9 mouse cellular contexts compared by ENCODE assay signal in genomic region chr7:24599211-24600067, GRCm38 (mm10). TPM values are rescaled to one million over a fixed set of nuclear protein-coding genes. Genes with fewer than 3 reads are reported as not detected.
DNase-seq lines count a peak whose midpoint lies in the region; TF ChIP-seq lines count a peak whose summit lies in the region.
"Had no signal": no experiment of that assay in that cellular context is flagged by ENCODE, and none has a peak within 500 bp of the region (broad histone marks: within the 10 kb centered on the region; RNA-seq: fewer than 3 reads in every experiment).

No protein-coding gene starts in this region.

- TF ChIP-seq EP300 in MEL (IDR thresholded peaks at IDR 0.05; ENCODE audit: low read depth in 1 of 2, low read length in 2 of 2): no peak

- H3K79me2 ChIP-seq in MEL (ENCODE audit: control insufficient read depth, insufficient read depth, low read length, poor library complexity): no peaks in the 10 kb centered on the region

- 0 out of 2 replicates have a peak, but pooled peaks have one; percentile 1 for TF ChIP-seq RAD21 in MEL (IDR thresholded peaks at IDR 0.05; ENCODE audit: low read depth, low read length)

- TF ChIP-seq POLR2A in MEL (IDR thresholded peaks at IDR 0.05; ENCODE audit: control insufficient read depth in 1 of 2, insufficient read depth in 1 of 2, low read depth in 1 of 2, low read length in 2 of 2, poor library complexity in 1 of 2): no peak

- H3K9ac ChIP-seq in MEL (ENCODE audit: control insufficient read depth, low read depth, low read length, poor library complexity, severe bottlenecking): no peak overlapping the region

- no peak overlapping the region for H3K27ac ChIP-seq in layer of hippocampus, adult 2 months
- H3K27ac ChIP-seq in MEL (ENCODE audit: control insufficient read depth, low read depth, low read length): no peak overlapping the region
- H3K27ac ChIP-seq: embryonic facial prominence, embryonic 10.5 days had no signal

- no peak overlapping the region for H3K4me3 ChIP-seq in layer of hippocampus, adult 2 months
- no peak overlapping the region for H3K4me3 ChIP-seq in MEL (ENCODE audit: control insufficient read depth in 1 of 2, insufficient read depth in 1 of 2, low read depth in 2 of 2, low read length in 2 of 2)
- H3K4me3 ChIP-seq: embryonic facial prominence, embryonic 10.5 days had no signal

- no peaks in the 10 kb centered on the region for H3K9me3 ChIP-seq in MEL (replicated peaks; ENCODE audit: insufficient read depth, low read length)
- H3K9me3 ChIP-seq: embryonic facial prominence, embryonic 10.5 days had no signal

- no peaks in the 10 kb centered on the region for H3K27me3 ChIP-seq in MEL (ENCODE audit: control insufficient read depth in 1 of 2, insufficient read depth in 2 of 2, low read length in 2 of 2)

- TF ChIP-seq CTCF in layer of hippocampus, adult 2 months (conservative IDR thresholded peaks at IDR 0.05): peak; percentile 59
- TF ChIP-seq CTCF in MEL (IDR thresholded peaks at IDR 0.05 in 2 of 3, conservative IDR thresholded peaks at IDR 0.05 in 1 of 3; ENCODE audit: control insufficient read depth in 1 of 3, insufficient read depth in 1 of 3, low read depth in 2 of 3, low read length in 3 of 3, poor library complexity in 1 of 3, severe bottlenecking in 1 of 3): peak; percentile 44 to 64 (median 60)

- no peaks in the 10 kb centered on the region for H3K4me1 ChIP-seq in MEL (ENCODE audit: control insufficient read depth in 1 of 2, insufficient read depth in 2 of 2, low read length in 2 of 2)

- DNase-seq in adrenal gland, postnatal 14 days: peak; percentile 38
- DNase-seq in adrenal gland, postnatal 4 days (ENCODE audit: low spot score in 2 of 2): no peak
- DNase-seq in layer of hippocampus, adult 2 months (ENCODE audit: low spot score in 2 of 2): no peak
- DNase-seq in layer of hippocampus, adult 11-12 months (ENCODE audit: low spot score): no peak
- DNase-seq in MEL (ENCODE audit: low read depth, low spot score): peak; percentile 55
- DNase-seq in lung, postnatal 36 days: peak; percentile 58
- no peak for DNase-seq in right cerebral cortex, postnatal 25 days
- no peak for DNase-seq in frontal cortex, postnatal 14 days (ENCODE audit: low spot score in 2 of 2)

- H3K36me3 ChIP-seq in MEL (ENCODE audit: control insufficient read depth in 1 of 2, insufficient read depth in 2 of 2, low read length in 2 of 2): no peaks in the 10 kb centered on the region
- H3K36me3 ChIP-seq: embryonic facial prominence, embryonic 10.5 days had no signal

TF ChIP-seq in MEL, 35 proteins besides CTCF, POLR2A, EP300 and RAD21:
- no peak for TF ChIP-seq BHLHE40 (IDR thresholded peaks at IDR 0.05; ENCODE audit: borderline replicate concordance, low read depth, low read length)
- peak; percentile 40 for TF ChIP-seq SMC3 (IDR thresholded peaks at IDR 0.05; ENCODE audit: low read depth, low read length)
- TF ChIP-seq POLR2AphosphoS2 (IDR thresholded peaks at IDR 0.05; ENCODE audit: low read length): no peak
- no peak for TF ChIP-seq TBP (IDR thresholded peaks at IDR 0.05; ENCODE audit: low read depth, low read length)

RNA-seq across cellular contexts. Expression of gene Phldb3, which starts 11.1 kb away (rescaled TPM):
- total RNA-seq in adrenal gland, postnatal 14 days (2021): 3.2 and 4.3 TPM in 2 replicates
- total RNA-seq in adrenal gland, postnatal 4 days (2021): 1 to 10 TPM; 6.5 to 6.9 TPM
- under 1 TPM in 1 of 2 experiments, not detected in 1; 0.22 TPM for total RNA-seq in layer of hippocampus, adult 2 months (2021)
- 6.0 and 6.4 TPM in 2 replicates for total RNA-seq in MEL (2012; rRNA removed)
- 10 to 100 TPM in 1 of 2 experiments, not detected in 1; 10.8 TPM for polyA plus RNA-seq in MEL (2012; ENCODE audit: insufficient read depth in 1 of 2, insufficient read length in 2 of 2, low read depth in 1 of 2, low replicate concordance in 2 of 2, missing spikeins in 1 of 2)
- polyA plus RNA-seq: embryonic facial prominence, embryonic 10.5 days had no signal

RNA-seq across cellular contexts. Expression of gene Zfp575, which starts 12.0 kb away (rescaled TPM):
- 0.48 and 0.94 TPM in 2 replicates for total RNA-seq in adrenal gland, postnatal 14 days (2021)
- total RNA-seq in adrenal gland, postnatal 4 days (2021): 1 to 10 TPM; 1.8 to 2.0 TPM
- 1 to 10 TPM; 5.2 to 6.7 TPM for total RNA-seq in layer of hippocampus, adult 2 months (2021)
- total RNA-seq in MEL (2012; rRNA removed): 0.26 and 0.58 TPM in 2 replicates
- under 1 TPM in 1 of 2 experiments, not detected in 1; 0.50 TPM for polyA plus RNA-seq in MEL (2012; ENCODE audit: insufficient read depth in 1 of 2, insufficient read length in 2 of 2, low read depth in 1 of 2, low replicate concordance in 2 of 2, missing spikeins in 1 of 2)

RNA-seq across cellular contexts. Expression of gene Ethe1, which starts 12.1 kb away (rescaled TPM):
- 21.3 and 24.9 TPM in 2 replicates for total RNA-seq in adrenal gland, postnatal 14 days (2021)
- total RNA-seq in adrenal gland, postnatal 4 days (2021): 10 to 100 TPM; 17.7 to 20.4 TPM
- total RNA-seq in layer of hippocampus, adult 2 months (2021): 10 to 100 TPM; 10.1 to 11.0 TPM
- total RNA-seq in MEL (2012; rRNA removed): 17.8 and 21.0 TPM in 2 replicates
- 10 to 100 TPM in 1 of 2 experiments, not detected in 1; 33.3 TPM for polyA plus RNA-seq in MEL (2012; ENCODE audit: insufficient read depth in 1 of 2, insufficient read length in 2 of 2, low read depth in 1 of 2, low replicate concordance in 2 of 2, missing spikeins in 1 of 2)

RNA-seq across cellular contexts. Expression of gene Lypd3, which starts 36.9 kb away (rescaled TPM):
- 0.38 and 0.59 TPM in 2 replicates for total RNA-seq in adrenal gland, postnatal 14 days (2021)
- total RNA-seq in adrenal gland, postnatal 4 days (2021): 1 to 10 TPM in 1 of 2 experiments, under 1 TPM in 1; 0.70 to 1.5 TPM
- total RNA-seq in layer of hippocampus, adult 2 months (2021): under 1 TPM; 0.51 to 0.56 TPM
- total RNA-seq in MEL (2012; rRNA removed): not detected in 2 replicates
- polyA plus RNA-seq in MEL (2012; ENCODE audit: insufficient read depth in 1 of 2, insufficient read length in 2 of 2, low read depth in 1 of 2, low replicate concordance in 2 of 2, missing spikeins in 1 of 2): not detected

RNA-seq across cellular contexts. Expression of gene Xrcc1, which starts 53.4 kb away (rescaled TPM):
- total RNA-seq in adrenal gland, postnatal 14 days (2021): 38.5 and 47.0 TPM in 2 replicates
- 10 to 100 TPM; 56.8 to 64.4 TPM for total RNA-seq in adrenal gland, postnatal 4 days (2021)
- total RNA-seq in layer of hippocampus, adult 2 months (2021): 10 to 100 TPM; 38.9 to 40.9 TPM
- 84.4 and 97.4 TPM in 2 replicates for total RNA-seq in MEL (2012; rRNA removed)
- 100 to 1,000 TPM; 101 to 574 TPM for polyA plus RNA-seq in MEL (2012; ENCODE audit: insufficient read depth in 1 of 2, insufficient read length in 2 of 2, low read depth in 1 of 2, low replicate concordance in 2 of 2, missing spikeins in 1 of 2)

Comparison
In these comparisons a context has a peak if more than half of its experiments do, and no peak if none do; other contexts are left out.
1. DNase-seq: peak in adrenal gland, postnatal 14 days (single experiment), MEL (single experiment) and lung, postnatal 36 days (single experiment); none in adrenal gland, postnatal 4 days (0 of 2), layer of hippocampus, adult 2 months (0 of 2), layer of hippocampus, adult 11-12 months (single experiment), right cerebral cortex, postnatal 25 days (single experiment) and frontal cortex, postnatal 14 days (0 of 2).